Mouse (Mus musculus) heart, embryonic 11.5 days (tissue): Measurements from ENCODE around the gene Dnajc1. TPM values are rescaled to one million over a fixed set of nuclear protein-coding genes. Genes with fewer than 3 reads are reported as not detected.

Experiments
- ATAC-seq: fragments of 200-750 bp; cut with Nextera tagmentation; replicated peaks from 2 replicates; pipeline ENCODE4 v1.8.0; 2017; ENCODE audit warnings: moderate library complexity; ENCODE audit not compliant: insufficient number of reproducible peaks, low FRiP score, low TSS enrichment
- H3K27ac ChIP-seq: fragments of 300-500 bp; sonication (generic); 2 replicates; pipeline ENCODE4 v1.5.1; 2014; ENCODE audit warnings: mild to moderate bottlenecking, low read depth, low read length
- H3K27me3 ChIP-seq: fragments of 300-500 bp; sonication (generic); 2 replicates; pipeline ENCODE4 v1.6.1; 2014; ENCODE audit warnings: mild to moderate bottlenecking, low read length, mixed read lengths; ENCODE audit not compliant: control insufficient read depth, insufficient read depth
- H3K36me3 ChIP-seq: fragments of 300-500 bp; sonication (generic); 2 replicates; pipeline ENCODE4 v1.6.1; 2014; ENCODE audit warnings: mild to moderate bottlenecking, low read length, moderate library complexity, mixed read lengths; ENCODE audit not compliant: control insufficient read depth, insufficient read depth
- H3K4me1 ChIP-seq: fragments of 300-500 bp; sonication (generic); 2 replicates; pipeline ENCODE4 v1.6.1; 2014; ENCODE audit warnings: low read length; ENCODE audit not compliant: control insufficient read depth, insufficient read depth
- H3K4me2 ChIP-seq: fragments of 300-500 bp; sonication (generic); 2 replicates; pipeline ENCODE4 v1.6.1; 2014; ENCODE audit warnings: mild to moderate bottlenecking, moderate library complexity
- H3K4me3 ChIP-seq: fragments of 300-500 bp; sonication (generic); 2 replicates; pipeline ENCODE4 v1.5.1; 2014; ENCODE audit warnings: low read depth, low read length
- H3K9ac ChIP-seq: fragments of 300-500 bp; sonication (generic); 2 replicates; pipeline ENCODE4 v1.6.1; 2014; ENCODE audit warnings: mild to moderate bottlenecking, low read depth, low read length, moderate library complexity
- H3K9me3 ChIP-seq: fragments of 300-500 bp; sonication (generic); replicated peaks from 2 replicates; pipeline ENCODE4 v1.6.1; 2016; ENCODE audit warnings: low read length; ENCODE audit not compliant: control insufficient read depth
- WGBS: fragments of 180-500 bp; shearing (Covaris S2); extraction: QIAGEN DNeasy Blood & Tissue Kit; methylation state at CpG from one replicate; pipeline ENCODE4 v1.1.7; 2014; ENCODE audit not compliant: insufficient replicate concordance; 5-methylcytosine and 5-hydroxymethylcytosine counted together
- polyA plus RNA-seq: library from polyadenylated mRNA; unstranded; fragments of >200 nt; fragmentation: Nextera tagmentation; extraction: Ambion mirVana; gene quantifications from 2 replicates; pipeline ENCODE4 v1.2.1, GENCODE M21; 2014

Gene Dnajc1
- polyA plus RNA-seq, 1 experiment from 2014 or later = 22.5 TPM

GRCm38 (mm10) chr2:18217867-18218266 is 174.8 kb downstream of the Dnajc1 start:
- no peak overlapping the region for H3K4me3 ChIP-seq
- H3K9me3 ChIP-seq = no peaks in the 10 kb centered on the region
- 0 out of 2 replicates have a peak, but pooled peaks have one; percentile 19 for ATAC-seq
- no peak overlapping the region for H3K9ac ChIP-seq
- no peak overlapping the region for H3K4me2 ChIP-seq
- WGBS = 75% methylated on average over 3 of the region's 3 CpGs
- H3K4me1 ChIP-seq = peaks cover 10% of the 10 kb centered on the region
- H3K27ac ChIP-seq = no peak overlapping the region
- no peaks in the 10 kb centered on the region for H3K27me3 ChIP-seq
- H3K36me3 ChIP-seq = peaks cover 27% of the 10 kb centered on the region

- Histone ChIP-seq H3K27ac (no peak overlapping the region), H3K9me3 (no peaks in the 10 kb centered on the region), H3K9ac (no peak overlapping the region), H3K36me3 (peaks cover 34% of the 10 kb centered on the region), H3K4me3 (no peak overlapping the region), H3K4me1 (peaks cover 5% of the 10 kb centered on the region), H3K27me3 (no peaks in the 10 kb centered on the region), H3K4me2 (no peak overlapping the region)
- ATAC-seq = no peak
- WGBS = 72% methylated on average over 2 of the region's 2 CpGs
Observed at GRCm38 (mm10) chr2:18214031-18214430, 178.6 kb downstream of the Dnajc1 start.

GRCm38 (mm10) chr2:18209948-18210347 is 182.7 kb downstream of the Dnajc1 start:
- Histone ChIP-seq H3K36me3 (peaks cover 29% of the 10 kb centered on the region), H3K9me3 (no peaks in the 10 kb centered on the region), H3K4me3 (no peak overlapping the region), H3K4me2 (no peak overlapping the region), H3K9ac (no peak overlapping the region), H3K27me3 (no peaks in the 10 kb centered on the region), H3K27ac (no peak overlapping the region), H3K4me1 (no peaks in the 10 kb centered on the region)
- no peak for ATAC-seq
- WGBS = 81% methylated on average over 4 of the region's 4 CpGs

GRCm38 (mm10) chr2:18209211-18209823 is 183.3 kb downstream of the Dnajc1 start:
- Histone ChIP-seq H3K9me3 (no peaks in the 10 kb centered on the region), H3K4me2 (no peak overlapping the region), H3K9ac (no peak overlapping the region), H3K4me3 (no peak overlapping the region), H3K4me1 (no peaks in the 10 kb centered on the region), H3K27ac (no peak overlapping the region), H3K36me3 (peaks cover 24% of the 10 kb centered on the region), H3K27me3 (no peaks in the 10 kb centered on the region)
- ATAC-seq = no peak
- WGBS = 90% methylated on average over 7 of the region's 7 CpGs

GRCm38 (mm10) chr2:18208578-18208977 is 184.1 kb downstream of the Dnajc1 start:
- no peaks in the 10 kb centered on the region for H3K9me3 ChIP-seq
- no peaks in the 10 kb centered on the region for H3K4me1 ChIP-seq
- no peak overlapping the region for H3K4me3 ChIP-seq
- peaks cover 24% of the 10 kb centered on the region for H3K36me3 ChIP-seq
- ATAC-seq = no peak
- no peak overlapping the region for H3K4me2 ChIP-seq
- WGBS = 85% methylated on average over 6 of the region's 6 CpGs
- H3K27me3 ChIP-seq = no peaks in the 10 kb centered on the region
- no peak overlapping the region for H3K27ac ChIP-seq
- H3K9ac ChIP-seq = no peak overlapping the region

GRCm38 (mm10) chr2:18206811-18207210 is 185.8 kb downstream of the Dnajc1 start:
- peaks cover 19% of the 10 kb centered on the region for H3K36me3 ChIP-seq

GRCm38 (mm10) chr2:18205118-18205517 is 187.5 kb downstream of the Dnajc1 start:
- Histone ChIP-seq H3K27ac (no peak overlapping the region), H3K27me3 (no peaks in the 10 kb centered on the region), H3K4me1 (no peaks in the 10 kb centered on the region), H3K36me3 (peaks cover 19% of the 10 kb centered on the region), H3K9ac (no peak overlapping the region), H3K4me2 (no peak overlapping the region), H3K4me3 (no peak overlapping the region), H3K9me3 (no peaks in the 10 kb centered on the region)
- WGBS = 72% methylated on average over 3 of the region's 3 CpGs
- no peak for ATAC-seq

More at GRCm38 (mm10) chr2:18206811-18207210, 185.8 kb downstream of the Dnajc1 start:
- Histone ChIP-seq H3K4me3 (no peak overlapping the region), H3K27me3 (no peaks in the 10 kb centered on the region), H3K9ac (no peak overlapping the region), H3K4me1 (no peaks in the 10 kb centered on the region), H3K4me2 (no peak overlapping the region), H3K9me3 (no peaks in the 10 kb centered on the region), H3K27ac (no peak overlapping the region)
- ATAC-seq = no peak
- 89% methylated on average over 10 of the region's 10 CpGs for WGBS

GRCm38 (mm10) chr2:18202923-18203322 is 189.7 kb downstream of the Dnajc1 start:
- 92% methylated on average over 4 of the region's 4 CpGs for WGBS
- Histone ChIP-seq H3K4me2 (no peak overlapping the region), H3K36me3 (peaks cover 21% of the 10 kb centered on the region), H3K4me3 (no peak overlapping the region), H3K27me3 (no peaks in the 10 kb centered on the region), H3K9me3 (no peaks in the 10 kb centered on the region), H3K4me1 (no peaks in the 10 kb centered on the region), H3K27ac (no peak overlapping the region), H3K9ac (no peak overlapping the region)
- no peak for ATAC-seq

GRCm38 (mm10) chr2:18201820-18202462 is 190.7 kb downstream of the Dnajc1 start:
- H3K9me3 ChIP-seq = no peaks in the 10 kb centered on the region
- no peak overlapping the region for H3K4me3 ChIP-seq
- H3K36me3 ChIP-seq = peaks cover 21% of the 10 kb centered on the region
- H3K27ac ChIP-seq = no peak overlapping the region
- H3K4me1 ChIP-seq = no peaks in the 10 kb centered on the region
- 72% methylated on average over 1 of the region's 1 CpGs for WGBS
- H3K4me2 ChIP-seq = no peak overlapping the region
- ATAC-seq = no peak
- H3K27me3 ChIP-seq = no peaks in the 10 kb centered on the region
- H3K9ac ChIP-seq = no peak overlapping the region
